Mouse (Mus musculus): Measurements from ENCODE around the gene Coq8a.

Gene Coq8a

GRCm38 (mm10) chr1:180175167-180175566, 24.2 kb downstream of the Coq8a start:
- peak; percentile 63 for DNase-seq (ENCODE audit: low read depth, low spot score)

GRCm38 (mm10) chr1:180174718-180175117, 24.7 kb downstream of the Coq8a start:
- DNase-seq (ENCODE audit: low read depth, low spot score), result no peak

- no peak for DNase-seq (ENCODE audit: low read depth, low spot score)
Observed at GRCm38 (mm10) chr1:180173017-180173416, 26.4 kb downstream of the Coq8a start.

- DNase-seq (ENCODE audit: low read depth, low spot score), result no peak
Observed at GRCm38 (mm10) chr1:180172600-180172999, 26.8 kb downstream of the Coq8a start.

GRCm38 (mm10) chr1:180171883-180172282, 27.5 kb downstream of the Coq8a start:
- DNase-seq (ENCODE audit: low read depth, low spot score), result no peak

GRCm38 (mm10) chr1:180170071-180170470, 29.3 kb downstream of the Coq8a start:
- no peak for DNase-seq (ENCODE audit: low read depth, low spot score)

- DNase-seq (ENCODE audit: low read depth, low spot score), result no peak
Observed at GRCm38 (mm10) chr1:180169161-180169560, 30.2 kb downstream of the Coq8a start.

GRCm38 (mm10) chr1:180168294-180168693, 31.1 kb downstream of the Coq8a start:
- DNase-seq (ENCODE audit: low read depth, low spot score), result no peak

GRCm38 (mm10) chr1:180166533-180166932, 32.9 kb downstream of the Coq8a start:
- DNase-seq (ENCODE audit: low read depth, low spot score), result no peak

- no peak for DNase-seq (ENCODE audit: low read depth, low spot score)
Observed at GRCm38 (mm10) chr1:180162986-180163385, 36.4 kb downstream of the Coq8a start.

- no peak for DNase-seq (ENCODE audit: low read depth, low spot score)
Observed at GRCm38 (mm10) chr1:180161566-180162355, 37.6 kb downstream of the Coq8a start.

GRCm38 (mm10) chr1:180161160-180161559, 38.2 kb downstream of the Coq8a start:
- no peak for DNase-seq (ENCODE audit: low read depth, low spot score)

GRCm38 (mm10) chr1:180160545-180160944, 38.9 kb downstream of the Coq8a start:
- DNase-seq (ENCODE audit: low read depth, low spot score), result no peak

GRCm38 (mm10) chr1:180158648-180159047, 40.8 kb downstream of the Coq8a start:
- DNase-seq (ENCODE audit: low read depth, low spot score), result no peak

- DNase-seq (ENCODE audit: low read depth, low spot score), result peak; percentile 24
Observed at GRCm38 (mm10) chr1:180151191-180151590, 48.2 kb downstream of the Coq8a start.

- DNase-seq (ENCODE audit: low read depth, low spot score), result no peak
Observed at GRCm38 (mm10) chr1:180148563-180148962, 50.8 kb downstream of the Coq8a start.

GRCm38 (mm10) chr1:180148036-180148435, 51.4 kb downstream of the Coq8a start:
- no peak for DNase-seq (ENCODE audit: low read depth, low spot score)

- no peak for DNase-seq (ENCODE audit: low read depth, low spot score)
Observed at GRCm38 (mm10) chr1:180140970-180141369, 58.4 kb downstream of the Coq8a start.

- DNase-seq (ENCODE audit: low read depth, low spot score), result peak; percentile 67
Observed at GRCm38 (mm10) chr1:180139158-180139557, 60.2 kb downstream of the Coq8a start.

- no peak for DNase-seq (ENCODE audit: low read depth, low spot score)
Observed at GRCm38 (mm10) chr1:180132187-180132586, 67.2 kb downstream of the Coq8a start.

GRCm38 (mm10) chr1:180131402-180131801, 68.0 kb downstream of the Coq8a start:
- DNase-seq (ENCODE audit: low read depth, low spot score), result peak; percentile 25

GRCm38 (mm10) chr1:180128077-180128792, 71.2 kb downstream of the Coq8a start:
- DNase-seq (ENCODE audit: low read depth, low spot score), result no peak

GRCm38 (mm10) chr1:180118233-180118632, 81.2 kb downstream of the Coq8a start:
- DNase-seq (ENCODE audit: low read depth, low spot score), result no peak
